Mouse (Mus musculus): ENCODE measurements around the gene Sval2.

- TF ChIP-seq CTCF (IDR thresholded peaks at IDR 0.05; ENCODE audit: low read depth): no peak
- TF ChIP-seq EP300 (optimal IDR thresholded peaks at IDR 0.05): no peak
These were observed 58.8 kb downstream of the Sval2 start for GRCm38 (mm10) chr6:41911625-41912024.

All from stomach, postnatal 0 days (tissue).